Mouse (Mus musculus) neural tube, embryonic 15.5 days (tissue): Measurements from ENCODE around the gene Retreg3. TPM values are rescaled to one million over a fixed set of nuclear protein-coding genes. Genes with fewer than 3 reads are reported as not detected.
A peak's percentile ranks its signal among the peaks of the same experiment; 100 is the strongest.
"Not testable (repeated sequence)": the region's sequence is repeated elsewhere in the genome, so short reads cannot be mapped to it uniquely, and the experiment has no call there.

ENCODE experiments used
- ATAC-seq: fragments of 200-750 bp; cut with Nextera tagmentation; 2 replicates; pipeline ENCODE4 v1.8.0; 2017; ENCODE audit warnings: mild to moderate bottlenecking, moderate TSS enrichment, moderate library complexity; ENCODE audit not compliant: low FRiP score
- H3K27ac ChIP-seq: fragments of 300-500 bp; sonication (generic); replicated peaks from 2 replicates; pipeline ENCODE4 v1.5.1; 2015; ENCODE audit warnings: mild to moderate bottlenecking, inconsistent platforms
- H3K27me3 ChIP-seq: fragments of 300-500 bp; sonication (generic); replicated peaks from 2 replicates; pipeline ENCODE4 v1.6.1; 2015; ENCODE audit warnings: inconsistent platforms
- H3K36me3 ChIP-seq: fragments of 300-500 bp; sonication (generic); 2 replicates; pipeline ENCODE4 v1.6.1; 2015; ENCODE audit warnings: inconsistent platforms
- H3K4me1 ChIP-seq: fragments of 300-500 bp; sonication (generic); 2 replicates; pipeline ENCODE4 v1.6.1; 2015; ENCODE audit warnings: inconsistent platforms
- H3K4me2 ChIP-seq: fragments of 300-500 bp; sonication (generic); 2 replicates; pipeline ENCODE4 v1.6.1; 2015; ENCODE audit warnings: inconsistent platforms, mild to moderate bottlenecking, moderate library complexity
- H3K4me3 ChIP-seq: fragments of 300-500 bp; sonication (generic); replicated peaks from 2 replicates; pipeline ENCODE4 v1.5.1; 2015; ENCODE audit warnings: mild to moderate bottlenecking, inconsistent platforms
- H3K9ac ChIP-seq: fragments of 300-500 bp; sonication (generic); replicated peaks from 2 replicates; pipeline ENCODE4 v1.6.1; 2015; ENCODE audit warnings: mild to moderate bottlenecking, inconsistent platforms
- H3K9me3 ChIP-seq: fragments of 300-500 bp; sonication (generic); replicated peaks from 2 replicates; pipeline ENCODE4 v1.6.1; 2016; ENCODE audit warnings: inconsistent platforms
- WGBS: fragments of 180-500 bp; shearing (Covaris S2); methylation state at CpG from one replicate; pipeline ENCODE4 v1.1.7; 2015; ENCODE audit warnings: mixed read lengths; 5-methylcytosine and 5-hydroxymethylcytosine counted together
- polyA plus RNA-seq: library from polyadenylated mRNA; unstranded; fragments of >200 nt; fragmentation: Nextera tagmentation; extraction: Ambion mirVana; gene quantifications from 2 replicates; pipeline ENCODE4 v1.2.1, GENCODE M21; 2015

Retreg3 gene
- polyA plus RNA-seq, 1 experiment from 2014 or later = 26.0 TPM

GRCm38 (mm10) chr11:101130056-101130756 is 10.5 kb upstream of the Retreg3 start:
- H3K27ac ChIP-seq = no peak overlapping the region
- no peak overlapping the region for H3K9ac ChIP-seq
- no peak overlapping the region for H3K4me3 ChIP-seq
- H3K4me2 ChIP-seq = no peak overlapping the region
- H3K36me3 ChIP-seq = peaks cover 18% of the 10 kb centered on the region
- no peaks in the 10 kb centered on the region for H3K9me3 ChIP-seq
- ATAC-seq = no peak
- no peaks in the 10 kb centered on the region for H3K27me3 ChIP-seq
- H3K4me1 ChIP-seq = no peaks in the 10 kb centered on the region
- WGBS = 54% methylated on average over 18 of the region's 18 CpGs

GRCm38 (mm10) chr11:101128996-101129577 is 9.4 kb upstream of the Retreg3 start:
- no peak overlapping the region for H3K4me3 ChIP-seq
- H3K4me2 ChIP-seq = no peak overlapping the region
- no peak for ATAC-seq
- no peak overlapping the region for H3K9ac ChIP-seq
- no peaks in the 10 kb centered on the region for H3K27me3 ChIP-seq
- H3K27ac ChIP-seq = no peak overlapping the region
- 90% methylated on average over 11 of the region's 11 CpGs for WGBS
- H3K4me1 ChIP-seq = no peaks in the 10 kb centered on the region
- H3K9me3 ChIP-seq = no peaks in the 10 kb centered on the region
- H3K36me3 ChIP-seq = peaks cover 18% of the 10 kb centered on the region

DNA sequence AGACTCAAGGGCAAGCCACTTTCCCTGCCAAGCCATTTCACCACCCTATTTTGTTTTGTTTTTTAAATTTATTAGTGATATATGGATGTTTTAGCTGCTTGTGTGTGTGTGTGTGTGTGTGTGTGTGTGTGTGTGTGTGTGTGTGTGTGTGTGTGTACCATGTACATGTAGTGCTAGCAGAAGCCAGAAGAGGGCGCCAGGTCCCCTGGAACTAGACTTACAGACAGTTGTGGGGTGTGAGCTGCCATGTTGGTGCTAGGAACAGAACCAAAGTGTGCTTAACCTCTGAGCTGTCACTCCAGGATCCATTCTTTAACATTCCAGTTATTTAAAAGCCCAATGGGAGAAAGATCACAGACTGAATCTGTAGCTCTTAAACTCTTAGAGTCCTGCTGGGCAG is 7.4 kb upstream of the Retreg3 start:
- Histone ChIP-seq H3K4me2 (no peak overlapping the region), H3K27ac (no peak overlapping the region), H3K9me3 (no peaks in the 10 kb centered on the region), H3K9ac (no peak overlapping the region), H3K4me3 (no peak overlapping the region), H3K27me3 (no peaks in the 10 kb centered on the region), H3K36me3 (peaks cover 37% of the 10 kb centered on the region), H3K4me1 (no peaks in the 10 kb centered on the region)
- no peak for ATAC-seq
- WGBS = 100% methylated on average over 1 of the region's 1 CpGs

DNA sequence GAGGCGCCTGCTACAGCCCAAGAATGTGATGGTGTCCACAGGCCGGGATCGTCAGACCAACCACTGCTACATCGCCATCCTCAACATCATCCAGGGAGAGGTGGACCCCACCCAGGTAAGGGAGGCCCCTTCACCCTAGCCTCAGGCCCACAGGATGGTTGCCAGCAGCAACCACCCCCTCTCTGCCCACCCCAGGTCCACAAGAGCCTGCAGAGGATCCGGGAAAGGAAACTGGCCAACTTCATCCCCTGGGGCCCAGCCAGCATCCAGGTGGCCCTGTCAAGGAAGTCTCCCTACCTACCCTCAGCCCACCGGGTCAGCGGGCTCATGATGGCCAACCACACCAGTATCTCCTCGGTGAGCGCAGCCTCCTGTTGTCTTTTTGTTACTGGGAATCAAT is 5.3 kb upstream of the Retreg3 start:
- H3K27me3 ChIP-seq, ATAC-seq, H3K4me3 ChIP-seq, H3K9ac ChIP-seq, H3K4me2 ChIP-seq, H3K27ac ChIP-seq, H3K9me3 ChIP-seq: not testable (repeated sequence)
- WGBS = 97% methylated on average over 9 of the region's 9 CpGs
- Histone ChIP-seq H3K4me1 (peaks cover 11% of the 10 kb centered on the region), H3K36me3 (peaks cover 37% of the 10 kb centered on the region)

DNA sequence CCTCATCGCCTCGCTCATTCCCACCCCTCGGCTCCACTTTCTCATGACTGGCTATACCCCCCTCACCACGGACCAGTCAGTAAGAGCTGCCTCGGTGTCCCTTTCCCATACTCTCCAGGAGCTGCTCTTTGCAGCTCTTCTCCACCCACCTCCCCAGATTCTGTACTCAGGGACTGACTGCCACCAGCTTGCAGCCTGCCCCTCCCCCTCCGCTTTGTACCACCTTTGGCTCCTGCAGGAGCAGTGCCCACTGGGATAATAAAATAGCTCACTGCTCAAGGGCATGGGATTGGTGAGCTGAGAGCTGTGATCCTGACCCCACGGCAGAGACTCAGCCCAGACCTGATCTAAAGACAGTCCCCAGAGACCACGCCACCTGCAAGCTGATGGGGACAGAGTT is 4.8 kb upstream of the Retreg3 start:
- 93% methylated on average over 8 of the region's 8 CpGs for WGBS
- H3K4me2 ChIP-seq, H3K9ac ChIP-seq, H3K27me3 ChIP-seq, ATAC-seq, H3K9me3 ChIP-seq, H3K4me3 ChIP-seq, H3K27ac ChIP-seq: not testable (repeated sequence)
- H3K36me3 ChIP-seq = peaks cover 37% of the 10 kb centered on the region
- H3K4me1 ChIP-seq = peaks cover 11% of the 10 kb centered on the region

DNA sequence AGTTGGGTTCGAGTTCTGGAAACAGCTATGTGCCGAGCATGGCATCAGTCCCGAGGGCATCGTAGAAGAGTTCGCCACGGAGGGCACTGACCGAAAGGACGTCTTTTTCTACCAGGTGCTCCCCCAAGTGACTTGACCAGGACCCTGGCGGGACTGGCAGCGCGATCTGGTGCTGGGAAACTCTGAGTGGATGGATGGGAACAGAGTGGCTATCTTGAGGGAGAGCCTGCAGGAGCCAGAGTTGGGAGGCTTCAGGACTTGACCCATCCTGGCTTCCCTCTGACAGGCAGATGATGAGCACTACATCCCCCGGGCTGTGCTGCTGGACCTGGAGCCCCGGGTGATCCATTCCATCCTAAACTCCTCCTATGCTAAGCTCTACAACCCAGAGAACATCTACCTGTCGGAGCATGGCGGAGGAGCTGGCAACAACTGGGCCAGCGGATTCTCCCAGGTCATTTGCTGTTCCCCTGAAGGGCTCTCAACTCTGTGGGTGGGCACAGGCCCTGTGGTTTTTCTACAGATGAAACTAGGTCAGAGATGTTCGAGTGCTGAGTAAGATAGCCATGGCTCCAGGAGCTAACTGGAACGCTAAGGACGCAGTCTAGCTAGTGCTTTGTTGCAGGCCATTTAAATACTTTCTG is 974 bp upstream of the Retreg3 start:
- peak overlapping the region; percentile 88 for H3K9ac ChIP-seq
- peaks cover 42% of the 10 kb centered on the region for H3K4me1 ChIP-seq
- peaks cover 24% of the 10 kb centered on the region for H3K36me3 ChIP-seq
- H3K4me3 ChIP-seq = peak overlapping the region; percentile 89
- no peak; the same call in 1 of the 2 replicates for ATAC-seq
- WGBS = 22% methylated on average over 19 of the region's 19 CpGs
- H3K27ac ChIP-seq = peak overlapping the region; percentile 94
- H3K9me3 ChIP-seq = no peaks in the 10 kb centered on the region
- no peaks in the 10 kb centered on the region for H3K27me3 ChIP-seq
- H3K4me2 ChIP-seq = peak overlapping the region; percentile 95

- WGBS = 2% methylated on average over 35 of the region's 39 CpGs
- Histone ChIP-seq H3K36me3 (peaks cover 19% of the 10 kb centered on the region), H3K4me2 (peak overlapping the region; percentile 79), H3K4me3 (peak overlapping the region; percentile 89), H3K27ac (no peak overlapping the region; the same call in none of the 2 replicates), H3K9me3 (no peaks in the 10 kb centered on the region), H3K27me3 (no peaks in the 10 kb centered on the region), H3K9ac (peak overlapping the region; percentile 93), H3K4me1 (peaks cover 56% of the 10 kb centered on the region)
- ATAC-seq = peak; percentile 73
Measured at GRCm38 (mm10) chr11:101119131-101119760, 447 bp downstream of the Retreg3 start.

DNA sequence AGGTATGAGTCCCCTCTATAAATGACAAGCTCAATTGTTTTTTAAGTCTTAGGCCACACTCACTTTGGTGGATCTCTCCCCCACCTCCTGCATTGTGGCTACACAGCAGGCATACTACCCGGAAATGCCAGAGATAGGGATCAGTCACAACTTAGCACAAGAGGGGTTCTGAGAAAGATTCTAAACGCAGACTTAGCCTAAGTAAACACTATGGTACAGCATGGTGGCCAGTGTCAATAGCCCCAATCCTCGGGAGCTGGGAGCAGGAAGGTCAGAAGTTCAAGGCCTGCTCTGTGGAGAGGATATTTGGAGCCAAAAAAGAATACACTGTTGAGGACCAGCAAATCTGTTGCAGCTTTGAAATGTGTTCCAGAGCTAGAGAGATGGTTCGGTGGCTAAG is 1.6 kb downstream of the Retreg3 start:
- ATAC-seq = no peak
- H3K4me1 ChIP-seq = peaks cover 56% of the 10 kb centered on the region
- H3K9me3 ChIP-seq = no peaks in the 10 kb centered on the region
- WGBS = 63% methylated on average over 4 of the region's 4 CpGs
- H3K4me3 ChIP-seq = peak overlapping the region; percentile 89
- H3K27me3 ChIP-seq = no peaks in the 10 kb centered on the region
- H3K36me3 ChIP-seq = peaks cover 9% of the 10 kb centered on the region
- no peak overlapping the region for H3K27ac ChIP-seq
- H3K4me2 ChIP-seq = peak overlapping the region; percentile 79
- peak overlapping the region; percentile 93 for H3K9ac ChIP-seq

GRCm38 (mm10) chr11:101115564-101115963 is 4.1 kb downstream of the Retreg3 start:
- no peaks in the 10 kb centered on the region for H3K9me3 ChIP-seq
- H3K27ac ChIP-seq = peak overlapping the region; percentile 35; the same call in 1 of the 2 replicates
- 0 out of 2 replicates have a peak overlapping the region, but pooled peaks have one; percentile 14 for H3K9ac ChIP-seq
- H3K4me2 ChIP-seq = 0 out of 2 replicates have a peak overlapping the region, but pooled peaks have one; percentile 7
- 19% methylated on average over 2 of the region's 2 CpGs for WGBS
- H3K4me3 ChIP-seq = no peak overlapping the region
- H3K27me3 ChIP-seq = no peaks in the 10 kb centered on the region
- H3K4me1 ChIP-seq = peaks cover 52% of the 10 kb centered on the region
- no peaks in the 10 kb centered on the region; the same call in 1 of the 2 replicates for H3K36me3 ChIP-seq
- ATAC-seq = no peak

- H3K9me3 ChIP-seq = no peaks in the 10 kb centered on the region
- no peak overlapping the region for H3K9ac ChIP-seq
- H3K4me3 ChIP-seq = no peak overlapping the region
- H3K27me3 ChIP-seq = no peaks in the 10 kb centered on the region
- no peaks in the 10 kb centered on the region; the same call in 1 of the 2 replicates for H3K36me3 ChIP-seq
- no peak overlapping the region for H3K4me2 ChIP-seq
- WGBS = 83% methylated on average over 3 of the region's 3 CpGs
- peaks cover 32% of the 10 kb centered on the region for H3K4me1 ChIP-seq
- no peak for ATAC-seq
- H3K27ac ChIP-seq = no peak overlapping the region
Measured at GRCm38 (mm10) chr11:101112186-101112585, 7.5 kb downstream of the Retreg3 start.

GRCm38 (mm10) chr11:101111178-101111577 is 8.5 kb downstream of the Retreg3 start:
- ATAC-seq = no peak
- Histone ChIP-seq H3K4me2 (no peak overlapping the region), H3K36me3 (no peaks in the 10 kb centered on the region; the same call in 1 of the 2 replicates), H3K4me1 (peaks cover 23% of the 10 kb centered on the region), H3K9ac (no peak overlapping the region), H3K9me3 (no peaks in the 10 kb centered on the region), H3K27me3 (no peaks in the 10 kb centered on the region), H3K27ac (no peak overlapping the region), H3K4me3 (no peak overlapping the region)
- WGBS = 92% methylated on average over 4 of the region's 4 CpGs
